Mouse (Mus musculus) neural tube, embryonic 10.5 days (tissue): Measurements from ENCODE around the gene Baz2a.
"Not testable (repeated sequence)": the region's sequence is repeated elsewhere in the genome, so short reads cannot be mapped to it uniquely, and the experiment has no call there.

ENCODE experiments used
- DNase-seq: peaks from one replicate; pipeline ENCODE4 v3.0.0-alpha.2; 2017; ENCODE audit warnings: low spot score; ENCODE audit errors: extremely low spot score

The Baz2a gene

DNA sequence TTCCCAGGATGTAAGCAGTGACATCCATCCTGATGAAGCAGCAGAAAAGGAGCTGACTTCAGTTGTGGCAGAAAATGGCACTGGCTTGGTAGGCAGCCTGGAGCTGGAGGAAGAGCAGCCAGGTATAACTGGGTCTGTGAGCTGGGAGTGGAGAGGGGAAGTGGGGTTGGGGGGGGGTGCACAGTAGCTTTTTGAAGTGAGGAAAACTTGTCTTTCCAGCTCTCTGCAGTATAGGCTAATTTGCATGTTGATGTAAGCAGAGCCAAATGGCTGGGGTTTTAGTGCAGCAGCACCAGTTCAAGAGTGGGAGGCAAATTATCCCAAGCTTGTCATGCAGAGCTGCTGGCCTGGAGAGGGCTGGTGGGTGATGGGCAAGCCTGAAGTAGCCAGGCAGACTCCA, 19.9 kb downstream of the Baz2a start:
- DNase-seq, result no peak

DNA sequence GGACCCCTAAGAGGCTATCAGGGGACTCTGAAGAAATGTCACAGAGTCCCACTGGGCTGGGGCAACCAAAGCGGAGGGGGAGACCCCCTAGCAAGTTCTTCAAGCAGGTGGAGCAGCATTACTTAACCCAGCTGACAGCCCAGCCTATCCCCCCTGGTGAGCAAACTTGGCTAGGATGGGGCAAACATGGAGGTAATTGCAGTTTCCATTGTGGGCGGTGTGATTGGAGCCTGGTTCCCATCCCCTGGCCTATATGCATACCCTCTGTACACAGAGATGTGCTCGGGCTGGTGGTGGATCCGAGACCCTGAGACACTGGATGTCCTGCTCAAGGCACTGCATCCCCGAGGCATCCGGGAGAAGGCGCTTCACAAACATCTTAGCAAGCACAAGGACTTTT, 32.5 kb downstream of the Baz2a start:
- DNase-seq, result no peak

DNA sequence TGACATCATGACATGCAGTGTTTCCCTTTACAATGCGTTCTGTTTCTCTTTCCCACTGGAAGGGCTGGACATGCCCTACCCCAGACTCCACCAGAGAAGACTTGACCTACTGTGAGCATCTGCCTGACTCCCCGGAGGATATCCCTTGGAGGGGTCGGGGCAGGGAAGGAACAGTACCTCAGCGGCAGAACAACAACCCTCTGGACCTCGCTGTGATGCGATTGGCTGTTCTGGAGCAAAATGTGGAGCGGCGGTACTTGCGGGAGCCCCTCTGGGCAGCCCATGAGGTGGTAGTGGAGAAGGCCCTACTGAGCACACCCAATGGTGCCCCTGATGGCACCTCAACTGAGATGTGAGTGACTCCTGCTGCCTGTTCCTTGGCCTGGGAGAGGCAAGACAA, 33.5 kb downstream of the Baz2a start:
- no peak for DNase-seq

DNA sequence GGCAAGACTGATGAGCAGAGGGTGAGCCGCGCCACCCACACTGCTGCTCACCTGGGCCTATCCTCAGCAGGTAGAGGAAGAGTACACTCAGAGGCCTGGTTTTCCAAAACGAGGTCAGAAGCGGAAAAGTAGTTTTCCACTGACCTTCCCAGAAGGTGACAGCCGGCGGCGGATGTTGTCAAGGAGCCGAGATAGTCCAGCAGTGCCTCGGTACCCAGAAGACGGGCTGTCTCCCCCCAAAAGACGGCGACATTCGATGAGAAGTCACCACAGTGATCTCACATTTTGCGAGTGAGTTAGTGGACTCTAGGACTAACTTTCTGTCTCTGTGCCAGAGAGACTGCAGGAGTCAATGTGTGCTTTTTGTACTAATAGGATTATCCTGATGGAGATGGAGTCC, 34.6 kb downstream of the Baz2a start:
- no peak for DNase-seq

DNA sequence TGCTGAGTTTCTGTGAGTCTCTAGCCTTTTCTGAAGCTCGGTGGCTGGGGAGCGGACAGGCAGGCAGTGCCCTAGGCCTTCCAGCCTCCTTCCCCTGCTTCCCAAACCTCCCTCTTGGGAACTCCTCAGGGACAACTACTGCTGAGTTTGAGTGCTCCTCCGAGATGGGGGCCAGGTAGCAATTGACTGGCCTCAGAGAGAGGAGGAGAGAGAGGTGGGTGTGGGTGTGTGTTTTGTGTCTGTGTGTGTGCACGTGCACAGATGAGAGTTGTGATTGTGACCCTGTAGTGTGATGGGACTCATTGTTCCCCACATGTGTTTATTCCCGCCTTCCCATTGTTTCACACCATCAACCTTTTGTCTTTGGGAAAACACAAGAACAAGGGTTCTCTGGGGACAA, 36.1 kb downstream of the Baz2a start:
- DNase-seq, result no peak

DNA sequence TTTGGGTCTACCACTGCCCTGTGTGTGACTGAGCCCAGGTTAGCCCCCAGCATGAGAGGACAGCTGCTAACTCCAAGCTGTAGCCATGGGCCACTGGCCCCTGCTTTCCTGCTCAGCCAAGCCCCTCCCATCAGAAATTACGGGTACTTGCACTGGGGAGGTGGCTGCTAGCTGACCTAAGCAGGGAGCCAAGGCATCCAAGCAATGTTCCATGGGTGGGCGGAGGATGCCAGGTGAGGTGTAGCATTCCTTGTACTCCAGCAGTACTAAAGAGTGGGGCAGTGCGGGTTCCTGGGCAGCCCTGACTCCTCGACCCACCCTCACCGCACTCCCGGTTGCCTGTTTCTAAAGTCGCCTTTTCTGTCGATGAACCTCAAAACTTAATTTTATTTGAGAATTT, 36.8 kb downstream of the Baz2a start:
- DNase-seq, result no peak

DNA sequence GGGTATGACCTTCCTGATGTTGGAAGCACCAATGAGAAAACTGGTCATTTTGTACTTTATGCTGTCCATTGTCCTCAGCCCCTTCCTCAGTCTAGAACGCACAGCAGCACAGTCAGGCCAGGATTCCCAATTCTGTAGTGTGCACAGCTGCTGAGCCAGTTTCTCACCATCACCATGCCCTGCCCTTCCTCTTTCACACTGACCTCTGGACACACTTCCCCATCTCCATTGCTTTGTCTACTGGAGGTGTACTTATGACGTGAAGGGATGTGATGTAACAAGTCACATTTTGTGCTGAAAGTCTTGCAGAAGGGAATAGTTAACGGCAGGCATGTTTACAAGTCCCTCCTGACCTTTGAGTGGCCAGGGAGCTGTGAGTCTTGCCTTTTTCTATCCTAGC, 39.9 kb downstream of the Baz2a start:
- no peak for DNase-seq

DNA sequence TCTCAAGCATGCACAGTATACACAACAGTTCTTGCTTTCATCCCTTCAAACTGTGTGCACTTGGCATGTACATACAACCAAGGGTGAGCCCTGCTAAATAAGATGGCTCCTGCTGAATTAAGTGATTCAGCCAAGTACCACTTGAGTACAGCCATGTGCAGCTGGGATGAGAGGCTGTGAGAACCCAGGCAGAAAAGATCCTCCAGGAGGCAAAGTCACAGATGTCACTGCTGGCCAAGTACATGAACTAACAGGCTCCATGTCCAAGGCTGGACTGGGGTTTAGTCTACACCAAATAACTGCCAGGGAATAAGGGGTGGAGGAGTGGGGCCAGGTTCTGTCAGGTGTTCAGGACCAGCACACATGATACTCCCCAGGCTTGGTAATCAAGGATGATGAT, 40.4 kb downstream of the Baz2a start:
- no peak for DNase-seq

DNA sequence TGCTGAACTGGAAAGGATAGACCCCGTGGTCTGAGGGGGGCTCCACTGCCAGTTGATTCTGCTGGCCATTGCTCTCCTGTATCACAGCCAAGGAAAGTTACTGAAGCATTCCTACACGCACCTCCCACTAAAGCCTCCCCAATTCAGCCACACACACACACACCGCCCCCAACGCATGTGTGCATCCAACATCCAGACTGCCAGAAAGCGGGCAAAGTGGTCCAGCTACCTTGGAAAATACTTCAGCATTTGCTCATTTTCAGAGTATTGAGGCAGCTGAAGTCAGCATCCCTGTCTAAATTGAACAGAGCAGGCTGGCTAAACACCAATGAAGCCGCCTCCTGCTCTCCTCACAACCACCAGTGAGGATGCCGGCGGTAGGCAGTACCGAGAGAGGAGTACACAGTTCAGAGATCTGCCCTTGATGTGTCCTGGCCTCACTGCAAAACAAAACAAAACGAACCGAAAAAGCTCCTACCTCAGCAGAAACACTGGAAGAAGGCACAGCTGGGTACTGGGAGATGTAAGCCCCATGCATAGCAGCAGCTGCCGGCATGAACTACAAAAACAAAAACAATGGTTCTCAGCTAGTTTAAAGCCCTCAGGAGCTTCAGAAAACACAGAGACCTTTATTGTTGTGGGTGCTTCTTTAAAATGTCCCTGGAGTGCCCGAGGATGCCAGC, 42.4 kb downstream of the Baz2a start:
- no peak for DNase-seq

DNA sequence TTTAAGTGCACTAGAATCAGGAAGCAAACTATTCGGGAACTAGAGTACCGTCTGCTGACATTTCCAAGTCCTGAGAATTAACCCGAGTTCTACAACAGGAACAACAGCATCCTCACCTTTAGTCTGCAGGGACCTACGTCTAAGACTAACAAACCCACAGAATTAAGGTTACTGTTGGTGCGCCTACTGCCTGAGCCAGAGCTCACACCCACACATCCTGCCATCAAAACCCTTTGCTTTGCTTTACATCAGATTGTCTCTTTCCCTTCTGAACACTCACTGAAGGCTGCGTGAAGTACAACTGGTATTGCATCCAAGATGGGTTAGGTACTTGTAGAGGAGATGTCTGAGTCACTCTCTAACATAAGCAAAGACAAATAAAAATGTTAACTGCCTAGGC, 44.0 kb downstream of the Baz2a start:
- no peak for DNase-seq

DNA sequence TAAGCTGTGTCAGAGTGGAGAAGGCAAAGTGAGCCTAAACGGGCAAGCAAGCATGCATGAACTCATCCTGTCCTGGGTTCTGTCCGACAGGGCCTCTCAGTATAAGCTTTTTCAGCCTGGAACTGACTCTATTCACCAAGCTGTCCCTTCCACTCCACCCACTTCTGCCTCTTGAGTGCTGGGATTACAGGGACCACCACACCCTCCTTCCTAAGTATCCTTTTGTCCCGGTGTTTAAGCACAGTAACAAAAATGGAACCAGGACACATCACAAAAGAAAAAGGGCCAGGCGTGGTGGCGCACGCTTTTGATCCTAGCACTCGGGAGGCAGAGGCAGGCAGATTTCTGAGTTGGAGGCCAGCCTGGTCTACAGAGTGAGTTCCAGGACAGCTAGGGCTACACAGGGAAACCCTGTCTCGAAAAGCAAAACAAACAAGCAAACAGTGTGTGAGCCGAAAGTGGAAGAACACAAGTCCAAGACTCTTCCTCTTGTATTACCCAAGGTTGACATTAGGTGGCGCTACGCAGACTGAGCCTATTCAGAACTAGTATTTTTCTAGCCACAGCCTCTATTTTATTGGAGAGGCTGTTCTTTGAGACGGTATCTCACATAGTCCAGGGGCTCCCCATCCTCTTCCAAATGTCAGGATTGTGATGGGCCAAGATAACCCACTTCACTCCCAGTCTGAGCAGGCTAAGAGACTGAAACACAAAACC, 49.0 kb downstream of the Baz2a start:
- DNase-seq, result peak; percentile 35

DNA sequence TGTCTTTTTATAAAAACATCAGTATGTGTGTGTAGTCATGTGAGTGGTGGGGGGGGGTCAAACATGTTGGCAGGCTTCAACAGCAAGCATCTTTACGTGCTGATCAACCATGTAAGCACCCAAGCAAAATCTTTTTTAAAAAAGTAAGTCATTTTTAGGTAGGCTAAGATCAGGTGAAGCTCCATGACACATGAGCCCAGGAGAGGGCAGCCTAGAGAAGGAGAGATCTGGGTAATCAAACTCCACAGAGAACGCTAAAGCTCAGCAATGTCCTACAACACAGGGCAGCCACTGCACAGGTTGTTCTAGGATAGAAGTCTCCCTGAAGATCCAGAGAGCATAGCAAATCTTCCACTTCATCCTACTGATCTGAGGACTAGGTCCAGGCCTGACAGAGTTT, 50.8 kb downstream of the Baz2a start:
- DNase-seq, result no peak

DNA sequence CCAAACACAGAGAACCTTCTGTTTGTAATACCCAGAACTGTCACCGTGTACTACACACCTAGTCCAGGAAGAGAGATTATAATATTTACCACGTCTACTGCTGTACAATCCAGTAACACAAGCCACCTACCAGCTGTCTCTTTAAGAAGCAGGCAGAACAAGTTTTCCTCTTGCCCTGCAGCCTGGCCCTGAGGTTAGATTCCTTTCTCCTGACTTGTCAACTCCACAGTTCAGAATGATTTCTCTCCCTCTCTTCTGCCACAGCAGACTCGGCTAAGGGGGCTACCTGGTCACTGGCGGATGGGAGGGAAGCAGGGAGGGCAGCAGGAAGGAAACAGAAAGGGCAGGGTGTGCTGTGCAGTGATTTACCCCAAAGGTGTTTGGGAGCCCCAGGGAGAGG, 52.3 kb downstream of the Baz2a start:
- DNase-seq, result no peak

DNA sequence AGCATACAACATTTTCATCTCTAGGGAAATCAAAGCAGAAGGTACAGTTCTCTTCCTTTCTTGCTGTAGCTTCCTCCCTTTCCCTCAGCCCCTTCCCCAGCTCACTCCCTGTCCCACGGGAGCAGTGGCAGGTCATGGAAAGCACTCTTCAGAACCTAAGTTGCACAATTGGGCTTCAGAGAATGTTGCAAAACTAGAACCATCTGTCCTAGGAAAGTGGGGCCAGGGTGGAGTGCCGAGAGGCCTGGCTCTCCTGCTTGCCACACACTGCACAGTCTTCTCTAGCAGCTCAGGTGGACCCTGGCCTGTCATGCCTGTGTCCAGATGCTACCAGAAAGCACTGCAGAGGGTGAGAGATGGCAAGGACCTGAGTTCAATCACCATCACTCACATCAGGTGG, 53.6 kb downstream of the Baz2a start:
- DNase-seq, result no peak

DNA sequence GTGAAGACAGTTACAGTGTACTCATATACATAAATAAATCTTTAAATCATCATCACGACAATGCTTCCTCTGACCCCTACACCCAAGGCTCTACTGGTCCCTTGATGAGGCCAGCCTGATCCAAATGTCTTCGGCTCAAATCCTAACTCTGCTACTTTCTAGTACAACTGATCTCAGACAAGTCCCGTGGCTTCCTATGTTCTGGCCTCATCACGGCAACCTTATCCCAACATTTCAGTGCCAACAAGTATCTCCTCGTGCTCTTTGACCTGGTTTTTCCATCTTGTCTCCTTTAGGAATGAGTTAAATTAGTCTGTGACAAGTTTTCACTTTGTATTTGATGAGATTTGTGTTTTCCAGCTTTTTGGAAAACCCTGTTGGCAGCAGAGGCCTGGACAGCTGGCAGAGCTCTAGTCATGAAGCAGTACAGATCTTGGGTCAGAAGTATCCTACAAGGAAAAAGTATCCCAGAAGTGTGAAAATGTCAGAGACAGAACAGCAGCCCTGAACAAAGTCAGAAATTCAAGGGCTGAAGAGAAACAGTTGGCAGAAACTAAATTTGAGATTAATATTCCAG, 57.5 kb downstream of the Baz2a start:
- no peak for DNase-seq

DNA sequence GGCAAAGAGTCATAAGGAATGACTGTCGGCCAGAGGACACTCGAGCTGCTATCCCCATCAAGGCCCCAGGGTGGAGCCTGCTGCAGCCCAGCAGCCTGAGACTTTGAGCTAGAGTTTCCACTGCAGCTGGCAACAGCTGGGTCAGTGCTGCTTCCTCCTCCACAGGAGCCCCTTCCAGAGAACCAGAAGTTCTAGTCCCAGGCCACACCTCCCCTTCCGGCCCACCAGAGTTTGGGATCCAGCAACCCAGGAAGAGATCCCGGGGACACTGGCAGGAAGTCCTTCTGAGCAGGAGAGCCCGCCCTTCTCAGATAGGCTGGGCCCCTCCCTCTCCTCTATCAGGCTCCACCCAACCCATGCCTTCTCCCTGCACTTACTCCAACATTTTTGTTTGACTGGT, 58.2 kb downstream of the Baz2a start:
- peak; percentile 55 for DNase-seq

DNA sequence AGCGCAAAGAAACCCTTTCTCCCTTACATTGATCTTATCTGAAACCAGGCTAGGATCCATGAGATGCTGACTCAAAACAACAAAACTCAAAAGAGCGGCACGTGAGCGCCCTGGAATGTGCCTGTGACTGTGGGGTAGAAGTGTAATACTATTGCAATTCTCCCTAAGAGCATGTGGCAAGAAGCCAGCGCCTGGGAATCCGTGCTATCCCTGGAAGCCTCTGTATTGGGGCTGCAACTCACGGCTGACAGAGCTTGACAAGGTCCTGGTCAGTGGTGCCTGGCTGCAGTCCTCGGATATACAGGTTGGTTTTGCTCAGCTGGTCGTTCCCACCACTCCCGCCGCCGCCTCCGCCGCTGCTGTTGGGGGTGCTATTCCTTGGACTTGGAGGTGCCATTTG, 59.6 kb downstream of the Baz2a start:
- DNase-seq, result no peak

DNA sequence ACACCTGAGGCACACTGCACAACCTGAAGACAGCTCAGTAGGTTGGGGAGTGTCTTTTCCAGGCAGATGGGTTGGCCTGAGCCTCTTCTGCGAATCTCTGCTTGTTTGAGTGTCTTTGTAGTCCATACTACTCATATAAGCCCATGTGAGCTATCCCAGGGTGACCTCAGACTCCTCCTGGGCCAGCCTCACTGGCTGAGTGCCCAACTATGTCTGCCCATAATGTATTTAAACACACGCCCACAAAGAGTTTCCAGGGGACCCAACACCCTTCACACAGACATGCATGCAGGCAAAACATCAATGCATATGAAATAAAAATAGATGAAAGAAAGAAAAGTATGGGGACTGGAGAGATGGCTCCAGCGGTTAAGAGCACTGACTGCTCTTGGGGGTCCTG, 62.6 kb downstream of the Baz2a start:
- no peak for DNase-seq

DNA sequence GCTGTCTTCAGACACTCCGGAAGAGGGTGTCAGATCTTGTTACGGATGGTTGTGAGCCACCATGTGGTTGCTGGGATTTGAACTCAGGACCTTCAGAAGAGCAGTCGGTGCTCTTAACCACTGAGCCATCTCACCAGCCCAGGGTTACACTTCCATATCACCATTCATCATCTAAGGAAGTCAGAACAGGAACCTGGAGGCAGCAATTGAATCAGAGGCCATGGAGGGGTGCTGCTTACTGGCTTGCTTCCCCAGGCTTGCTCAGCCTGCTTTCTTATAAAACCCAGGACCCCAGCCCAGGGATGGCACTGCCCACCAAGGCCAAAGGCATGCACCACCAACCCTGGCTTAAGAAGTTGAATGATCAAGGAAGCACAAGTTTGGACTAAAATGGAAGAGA, 74.3 kb downstream of the Baz2a start:
- DNase-seq, result not testable (repeated sequence)

DNA sequence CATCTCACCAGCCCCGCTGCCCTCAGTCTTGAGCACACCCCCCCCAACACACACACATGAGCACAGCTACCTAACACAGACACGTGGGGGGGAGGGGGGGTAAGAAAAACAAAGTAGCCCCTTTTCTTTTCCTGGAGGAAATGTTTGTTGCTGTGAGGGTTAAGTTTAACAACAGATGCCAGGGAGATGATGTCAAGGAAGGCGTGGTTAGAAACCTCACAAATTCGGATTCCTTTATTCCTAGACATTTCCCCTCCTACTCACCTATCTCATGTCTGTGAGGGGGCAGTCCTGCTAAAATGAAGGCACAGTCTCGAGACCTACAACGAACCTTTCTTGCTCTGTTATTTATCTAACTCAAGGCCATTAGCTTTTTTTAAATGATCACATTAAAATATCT, 75.7 kb downstream of the Baz2a start:
- DNase-seq, result no peak

DNA sequence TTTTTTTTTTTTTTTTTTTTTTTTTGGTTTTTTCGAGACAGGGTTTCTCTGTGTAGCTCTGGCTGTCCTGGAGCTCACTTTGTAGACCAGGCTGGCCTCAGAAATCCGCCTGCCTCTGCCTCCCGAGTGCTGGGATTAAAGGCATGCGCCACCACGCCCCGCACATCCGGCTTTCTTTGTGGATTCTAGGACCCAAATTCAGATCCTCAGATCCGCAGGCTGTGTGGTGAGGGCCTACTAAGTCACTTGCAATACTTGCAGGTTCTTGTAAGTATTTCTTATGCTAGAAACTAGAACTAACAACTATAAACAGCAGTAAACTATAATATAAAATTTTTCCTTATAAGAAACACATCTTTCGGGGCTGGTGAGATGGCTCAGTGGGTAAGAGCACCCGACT, 80.0 kb downstream of the Baz2a start:
- DNase-seq, result not testable (repeated sequence)

DNA sequence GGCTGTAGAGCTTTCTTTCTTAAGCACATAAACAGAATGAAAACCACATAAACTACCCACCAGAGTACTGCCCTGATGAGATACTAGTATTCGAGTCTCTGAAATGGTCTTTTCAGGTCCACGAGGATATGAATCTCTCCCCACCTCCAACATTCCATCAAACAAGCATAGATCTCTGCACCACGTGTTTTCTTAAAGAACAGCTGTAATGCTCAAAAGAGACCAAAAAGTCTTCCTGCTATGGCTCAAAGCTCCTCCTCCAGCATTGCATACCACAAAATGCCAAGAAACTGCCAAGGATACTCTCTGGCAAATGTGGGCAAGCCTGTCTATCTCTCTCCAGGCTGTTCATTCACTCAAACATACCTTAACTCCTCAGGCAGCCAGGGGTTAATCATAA, 83.9 kb downstream of the Baz2a start:
- no peak for DNase-seq
